Mouse (Mus musculus): ENCODE data around the gene Gm29094.
"Not testable (repeated sequence)": the region's sequence is repeated elsewhere in the genome, so short reads cannot be mapped to it uniquely, and the experiment has no call there.

Gene Gm29094

DNA sequence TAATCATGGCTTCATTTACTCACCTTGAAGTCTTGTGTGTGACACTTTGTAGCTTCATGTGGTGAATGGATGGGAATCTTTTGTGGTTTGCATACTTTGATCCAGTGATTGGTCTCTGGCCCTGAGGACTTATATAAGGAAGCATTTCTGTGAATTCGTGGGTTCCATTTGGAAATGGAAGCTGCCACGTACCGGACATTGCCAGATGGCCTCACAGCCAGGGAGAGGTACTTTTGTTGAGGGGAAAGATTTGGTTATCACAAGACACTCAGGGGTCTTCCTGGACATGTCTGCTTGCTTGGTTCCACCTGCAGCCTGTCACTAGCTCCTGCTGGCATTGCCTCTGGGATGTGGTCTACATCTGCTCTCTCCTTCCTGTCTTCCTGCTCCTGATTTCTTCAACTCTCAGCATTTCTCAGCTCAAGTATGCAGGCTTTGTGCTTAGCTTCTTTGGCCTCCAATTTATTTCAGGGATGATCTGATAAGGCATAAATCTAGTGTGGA is 41.4 kb downstream of the Gm29094 start:
- not testable (repeated sequence) for DNase-seq (ENCODE audit: low spot score in 2 of 2)

DNA sequence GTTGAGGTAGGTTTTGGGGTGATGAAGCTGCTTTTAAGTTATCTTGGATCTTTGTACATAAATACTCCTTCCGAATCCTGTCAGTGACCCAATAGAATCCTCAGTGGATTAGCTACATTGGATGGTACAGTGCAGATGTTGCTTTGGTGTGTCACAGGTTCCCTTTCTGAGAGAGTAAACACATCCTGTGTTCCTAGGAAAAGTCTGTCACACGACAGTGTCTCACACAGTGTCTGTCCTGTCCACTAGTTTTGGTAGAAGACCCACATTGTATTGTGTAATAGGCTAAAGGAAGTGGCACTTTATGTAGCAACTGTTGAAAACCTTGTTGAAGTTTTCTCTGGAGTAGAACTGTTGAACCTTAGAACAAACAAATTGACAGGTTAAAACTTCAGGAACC is 54.2 kb downstream of the Gm29094 start:
- DNase-seq (ENCODE audit: low spot score in 2 of 2), result no peak

- no peak for DNase-seq (ENCODE audit: low spot score in 2 of 2)
Measured at GRCm38 (mm10) chr9:89256556-89257335, 57.6 kb downstream of the Gm29094 start.

GRCm38 (mm10) chr9:89263968-89264367 is 64.8 kb downstream of the Gm29094 start:
- no peak for DNase-seq (ENCODE audit: low spot score in 2 of 2)

DNA sequence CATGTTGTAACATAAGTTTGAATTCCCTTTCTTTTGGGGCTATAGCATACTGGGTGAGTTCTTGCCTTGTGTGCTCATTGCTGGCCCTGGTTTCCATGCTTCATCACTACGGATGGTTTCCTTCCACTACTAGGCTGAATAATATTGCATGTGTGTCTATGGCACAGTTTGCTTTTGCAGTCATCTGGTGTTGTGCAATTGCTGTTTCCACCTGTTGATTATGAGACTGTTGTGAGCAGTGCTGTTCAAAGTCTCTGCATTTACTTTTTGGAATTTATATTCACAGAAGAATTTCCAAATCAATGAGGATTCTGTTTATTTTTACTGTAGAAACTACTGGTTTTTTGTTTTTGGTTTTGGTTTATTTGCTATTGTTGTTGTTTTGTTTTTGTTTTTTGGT is 65.4 kb downstream of the Gm29094 start:
- no peak for DNase-seq (ENCODE audit: low spot score in 2 of 2)
